Mouse (Mus musculus): ENCODE measurements at regions not wholly inside any gene's neighbourhood (a gene's known extent, or its start where the extent isn't known, plus 50 kb on each side); places are given as distances from the start of the nearest gene placed in this dataset.

GRCm38 (mm10) chr17:48620896-48621295 lies 166.2 kb downstream of the Unc5cl start:
- TF ChIP-seq CTCF (IDR thresholded peaks at IDR 0.05; ENCODE audit: borderline replicate concordance, control insufficient read depth, extremely low read depth, insufficient read depth, low read length, poor library complexity) (no peak), POLR2A (IDR thresholded peaks at IDR 0.05; ENCODE audit: control insufficient read depth, extremely low read depth, insufficient read depth, low read length, poor library complexity) (no peak)
